Mouse (Mus musculus) ES-E14 (cell line): ENCODE data around the gene Cmya5. TPM values are rescaled to one million over a fixed set of nuclear protein-coding genes. Genes with fewer than 3 reads are reported as not detected.

Source experiments
- DNase-seq: peaks from one replicate; pipeline ENCODE4 v3.0.0-alpha.2; 2013; ENCODE audit warnings: low read depth, low spot score
- H3K27ac ChIP-seq: 2 replicates; pipeline ENCODE4 v1.5.1; 2012; ENCODE audit warnings: low read depth, mild to moderate bottlenecking, low read length, moderate library complexity, mixed read lengths; ENCODE audit not compliant: poor library complexity, insufficient read depth, severe bottlenecking
- H3K36me3 ChIP-seq: 2 replicates; pipeline ENCODE4 v1.6.1; 2012; ENCODE audit warnings: mild to moderate bottlenecking, low read length, moderate library complexity, mixed read lengths; ENCODE audit not compliant: control insufficient read depth, poor library complexity, insufficient read depth, severe bottlenecking
- H3K4me1 ChIP-seq, 2 experiments: fragments of 150-350 bp in 1 of 2; sonication (generic) in 1 of 2; 2 replicates each; pipeline ENCODE4 v1.6.1; 2012; ENCODE audit warnings: low read length in 2 of 2, mild to moderate bottlenecking in 1 of 2, mixed read lengths in 1 of 2; ENCODE audit not compliant: control insufficient read depth in 2 of 2, insufficient read depth in 2 of 2, poor library complexity in 1 of 2
- H3K4me3 ChIP-seq, 2 experiments: fragments of 150-350 bp in 1 of 2; sonication (generic) in 1 of 2; 2 replicates each; pipeline ENCODE4 v1.5.1; 2012; ENCODE audit warnings: low read length in 2 of 2, low read depth in 1 of 2, mild to moderate bottlenecking in 1 of 2, mixed read lengths in 1 of 2; ENCODE audit not compliant: insufficient read depth in 1 of 2, poor library complexity in 1 of 2, severe bottlenecking in 1 of 2
- H3K9ac ChIP-seq: 2 replicates; pipeline ENCODE4 v1.6.1; 2012; ENCODE audit warnings: low read depth, mild to moderate bottlenecking, low read length, mixed read lengths; ENCODE audit not compliant: poor library complexity, insufficient read depth, severe bottlenecking
- H3K9me3 ChIP-seq: fragments of 150-350 bp; sonication (generic); 2 replicates; pipeline ENCODE4 v1.6.1; 2012; ENCODE audit warnings: low read depth, mild to moderate bottlenecking, low read length; ENCODE audit not compliant: control insufficient read depth, insufficient read depth
- CHD2 ChIP-seq: IDR thresholded peaks from 2 replicates; pipeline ENCODE4 v1.6.1; 2014; ENCODE audit warnings: mild to moderate bottlenecking, low read depth, low read length, inconsistent platforms
- HCFC1 ChIP-seq: IDR thresholded peaks from 2 replicates; pipeline ENCODE4 v1.6.1; 2012; ENCODE audit warnings: low read length, inconsistent platforms, borderline replicate concordance; ENCODE audit not compliant: insufficient read depth
- MAFK ChIP-seq: IDR thresholded peaks from 2 replicates; pipeline ENCODE4 v1.6.1; 2014; ENCODE audit warnings: mild to moderate bottlenecking, low read depth, low read length, inconsistent platforms; ENCODE audit not compliant: insufficient read depth
- ZC3H11A ChIP-seq: IDR thresholded peaks from 2 replicates; pipeline ENCODE4 v1.6.1; 2012; ENCODE audit warnings: low read depth, mild to moderate bottlenecking, inconsistent platforms, low read length, borderline replicate concordance
- ZNF384 ChIP-seq: IDR thresholded peaks from 2 replicates; pipeline ENCODE4 v1.6.1; 2012; ENCODE audit warnings: low read depth, low read length, inconsistent platforms
- in situ Hi-C, 2 experiments: fragments of 600-800 bp; cut with MboI; formaldehyde crosslinking; loops; one replicate each; pipeline ENCODE4 v1.15.1; 2025; ENCODE audit warnings: low sequenced_read_pairs in 2 of 2, inconsistent platforms in 1 of 2; ENCODE audit not compliant: unreplicated experiment in 2 of 2
- total RNA-seq: library from RNA; depleted of rRNA; stranded (reverse); fragments of 300-350 nt; gene quantifications from 2 replicates; pipeline ENCODE4 v1.2.3, GENCODE M21; 2012

The Cmya5 gene
- total RNA-seq, 1 experiment: 0.49 TPM

DNA sequence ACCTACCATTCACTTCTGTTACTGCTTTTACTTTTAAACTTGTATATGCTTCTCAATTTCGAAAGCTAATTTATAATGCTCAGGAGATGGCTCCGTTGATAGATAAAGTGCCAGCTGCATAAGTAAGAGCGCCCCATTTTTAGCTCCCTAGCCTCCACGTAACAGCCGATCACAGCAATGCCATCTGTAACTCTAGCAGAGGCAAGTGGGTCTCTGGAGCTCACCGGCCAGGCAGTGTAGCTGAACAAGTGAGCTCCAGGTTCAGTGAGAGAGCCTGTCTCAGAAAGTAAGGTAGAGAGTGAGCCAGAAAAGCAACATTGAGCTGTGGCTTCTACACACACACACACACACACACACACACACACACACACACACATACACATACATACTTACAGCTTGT is 3.3 kb downstream of the Cmya5 start:
- H3K4me1 ChIP-seq: no peaks in the 10 kb centered on the region; a peak in 1 of 4 replicates
- no peaks in the 10 kb centered on the region for H3K9me3 ChIP-seq
- no peak overlapping the region for H3K4me3 ChIP-seq
- no peaks in the 10 kb centered on the region; the same call in 1 of the 2 replicates for H3K36me3 ChIP-seq
- TF ChIP-seq HCFC1 (no peak), CHD2 (no peak), ZNF384 (no peak)
- no peak overlapping the region for H3K27ac ChIP-seq
- no peak for DNase-seq
- in situ Hi-C loops: no loop called here
- no peak overlapping the region for H3K9ac ChIP-seq

GRCm38 (mm10) chr13:93138059-93138458 is 6.5 kb downstream of the Cmya5 start:
- TF ChIP-seq ZC3H11A (no peak), ZNF384 (no peak), CHD2 (no peak), HCFC1 (no peak), MAFK (no peak)
- DNase-seq: no peak
- Histone ChIP-seq H3K27ac (no peak overlapping the region), H3K4me1 (no peaks in the 10 kb centered on the region), H3K36me3 (no peaks in the 10 kb centered on the region), H3K9me3 (no peaks in the 10 kb centered on the region), H3K9ac (no peak overlapping the region), H3K4me3 (no peak overlapping the region)
- in situ Hi-C loops: no loop called here

GRCm38 (mm10) chr13:93137098-93137497 is 7.4 kb downstream of the Cmya5 start:
- Histone ChIP-seq H3K4me3 (no peak overlapping the region), H3K9ac (no peak overlapping the region), H3K36me3 (no peaks in the 10 kb centered on the region), H3K27ac (no peak overlapping the region), H3K4me1 (no peaks in the 10 kb centered on the region), H3K9me3 (no peaks in the 10 kb centered on the region)
- DNase-seq: no peak
- in situ Hi-C loops: no loop called here
- no peak for TF ChIP-seq ZC3H11A
- TF ChIP-seq CHD2: no peak
- TF ChIP-seq MAFK: no peak
- TF ChIP-seq ZNF384: no peak
- no peak for TF ChIP-seq HCFC1

DNA sequence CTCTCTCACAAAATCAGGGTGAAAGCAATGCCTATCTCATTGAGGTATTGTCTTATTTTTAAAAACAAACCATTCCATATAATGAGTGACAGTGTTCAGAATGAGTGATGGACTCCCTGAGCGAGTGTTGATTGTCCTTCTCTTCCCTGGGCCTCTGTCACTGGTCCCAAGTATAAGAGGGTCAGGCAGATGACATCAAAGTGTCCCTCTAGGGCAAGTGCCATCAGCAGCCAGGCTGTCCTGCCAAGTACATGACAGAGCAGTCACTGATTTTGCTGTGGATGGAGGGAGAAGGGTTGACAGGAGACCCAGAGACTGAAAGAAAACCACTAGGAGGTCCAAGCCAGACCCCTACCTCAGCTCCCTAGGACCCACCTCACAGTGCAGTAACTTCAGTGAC is 8.3 kb downstream of the Cmya5 start:
- in situ Hi-C loops: no loop called here
- no peak overlapping the region for H3K9ac ChIP-seq
- H3K9me3 ChIP-seq: no peaks in the 10 kb centered on the region
- H3K4me1 ChIP-seq: no peaks in the 10 kb centered on the region
- no peak for TF ChIP-seq ZNF384
- TF ChIP-seq MAFK: no peak
- H3K36me3 ChIP-seq: no peaks in the 10 kb centered on the region
- H3K4me3 ChIP-seq: no peak overlapping the region
- no peak overlapping the region for H3K27ac ChIP-seq
- DNase-seq: no peak

DNA sequence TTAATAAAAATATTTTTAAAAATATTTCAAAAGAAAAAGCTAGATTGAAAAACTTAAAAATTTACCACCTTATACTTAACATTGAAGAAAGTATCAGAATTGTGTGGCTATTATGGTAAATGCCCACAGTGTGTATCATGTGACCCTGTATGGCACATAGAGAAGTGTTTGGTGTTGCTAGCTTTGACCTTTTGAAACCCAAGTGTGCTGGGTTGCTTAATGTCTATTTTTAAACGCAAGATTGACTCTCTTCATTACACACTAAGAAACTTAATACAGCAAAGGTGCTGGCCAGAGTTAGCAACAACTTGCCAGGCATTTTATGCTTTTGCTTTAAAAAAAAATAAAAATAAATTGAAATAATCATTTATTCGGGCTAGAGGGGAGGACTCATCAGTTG is 9.0 kb downstream of the Cmya5 start:
- no peak for TF ChIP-seq ZC3H11A
- no peak for TF ChIP-seq CHD2
- no peak for TF ChIP-seq HCFC1
- TF ChIP-seq ZNF384: no peak
- no peak for TF ChIP-seq MAFK
- Histone ChIP-seq H3K4me3 (no peak overlapping the region), H3K27ac (no peak overlapping the region), H3K9me3 (no peaks in the 10 kb centered on the region), H3K4me1 (no peaks in the 10 kb centered on the region), H3K9ac (no peak overlapping the region), H3K36me3 (no peaks in the 10 kb centered on the region)
- in situ Hi-C loops: no loop called here
- DNase-seq: no peak
